Mouse (Mus musculus): Measurements from ENCODE around the gene Sbsn. TPM values are rescaled to one million over a fixed set of nuclear protein-coding genes. Genes with fewer than 3 reads are reported as not detected.

The Sbsn gene
- polyA plus RNA-seq, 2 experiments, result 0.37 TPM; not detected in 1

DNA sequence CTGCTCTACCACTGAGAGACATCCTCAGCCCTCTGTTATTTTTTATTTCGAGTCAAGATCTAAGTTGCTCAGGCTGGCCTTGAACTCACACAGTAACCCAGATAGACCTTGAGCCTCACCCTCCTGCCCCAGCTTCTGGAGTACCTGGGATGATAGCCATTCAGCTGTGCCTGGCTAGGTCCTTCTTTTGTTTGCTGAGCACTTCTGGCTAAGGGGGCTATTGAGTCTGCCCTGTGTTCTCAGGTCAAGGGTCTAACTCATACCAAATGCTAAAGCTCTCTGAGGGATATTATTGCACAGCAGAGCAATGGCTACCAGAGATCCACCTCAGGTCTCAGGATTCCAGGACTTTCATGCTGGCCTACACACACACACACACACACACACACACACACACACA, 33.9 kb downstream of the Sbsn start:
- Histone ChIP-seq H3K4me3 (ENCODE audit: insufficient read depth in 1 of 2, low read depth in 2 of 2, low read length in 2 of 2) (no peak overlapping the region), H3K4me1 (replicated peaks; ENCODE audit: control insufficient read depth in 2 of 2, insufficient read depth in 2 of 2, low read length in 1 of 2) (no peaks in the 10 kb centered on the region), H3K4me2 (ENCODE audit: low read depth) (no peak overlapping the region), H3K27ac (no peak overlapping the region), H3K9me3 (ENCODE audit: control insufficient read depth, low read length) (no peaks in the 10 kb centered on the region), H3K9ac (replicated peaks) (no peak overlapping the region), H3K27me3 (ENCODE audit: control insufficient read depth, insufficient read depth, low read length) (no peaks in the 10 kb centered on the region), H3K36me3 (replicated peaks; ENCODE audit: control insufficient read depth, insufficient read depth, low read depth) (no peaks in the 10 kb centered on the region)
- ATAC-seq (ENCODE audit: insufficient read depth) (no peak), DNase-seq (ENCODE audit: low read depth in 3 of 3, low spot score in 3 of 3) (no peak)
- TF ChIP-seq CTCF (IDR thresholded peaks at IDR 0.05; ENCODE audit: low read depth) (no peak), EP300 (IDR thresholded peaks at IDR 0.05; ENCODE audit: low read depth) (no peak)
- 44% methylated on average over 1 of the region's 1 CpGs for WGBS (ENCODE audit: insufficient replicate concordance)

DNA sequence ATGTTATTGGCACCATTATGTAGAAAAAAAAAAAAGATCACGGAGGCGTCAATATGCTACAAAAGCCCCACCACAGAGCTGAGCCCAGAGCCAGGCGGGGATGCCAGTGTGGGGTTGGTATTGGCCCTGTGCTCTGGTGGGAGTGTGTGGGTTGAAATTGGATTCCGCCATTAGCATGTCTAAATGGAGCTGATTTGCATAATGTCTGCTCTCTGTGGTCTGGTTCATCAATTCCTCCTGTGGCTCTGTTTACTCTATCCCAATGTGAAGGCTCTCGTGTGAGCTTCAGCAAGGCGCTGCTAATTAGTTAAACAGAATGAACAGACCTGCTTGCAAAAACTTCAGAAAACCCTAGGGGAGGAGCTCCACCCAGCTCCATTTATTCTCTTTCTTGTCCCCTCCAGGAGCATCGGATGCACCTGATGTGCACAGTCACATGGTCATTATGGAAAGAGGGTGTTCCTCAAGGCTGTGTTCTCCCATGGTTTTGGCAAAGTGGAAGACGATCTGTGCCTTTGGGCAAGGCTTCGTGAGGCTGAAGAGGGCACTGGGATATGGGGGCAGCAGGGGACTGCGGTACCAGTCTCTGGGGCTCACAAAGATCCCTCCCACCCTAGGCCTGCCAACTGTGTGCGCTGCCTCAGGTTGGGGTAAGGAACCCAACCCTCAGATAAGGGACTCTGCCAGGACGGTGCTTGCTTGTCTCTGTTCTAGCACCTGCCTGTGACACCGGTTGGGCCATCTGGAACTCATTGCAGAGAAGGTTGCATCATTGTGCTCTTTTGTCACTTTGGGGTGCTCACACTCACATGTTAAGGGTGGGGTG, 34.7 kb downstream of the Sbsn start:
- no peak overlapping the region for H3K9ac ChIP-seq (replicated peaks)
- H3K27me3 ChIP-seq (ENCODE audit: control insufficient read depth, insufficient read depth, low read length), result no peaks in the 10 kb centered on the region
- no peaks in the 10 kb centered on the region for H3K4me1 ChIP-seq (replicated peaks; ENCODE audit: control insufficient read depth in 2 of 2, insufficient read depth in 2 of 2, low read length in 1 of 2)
- no peak for ATAC-seq (ENCODE audit: insufficient read depth)
- H3K36me3 ChIP-seq (replicated peaks; ENCODE audit: control insufficient read depth, insufficient read depth, low read depth), result no peaks in the 10 kb centered on the region
- TF ChIP-seq EP300 (IDR thresholded peaks at IDR 0.05; ENCODE audit: low read depth) (no peak), CTCF (IDR thresholded peaks at IDR 0.05; ENCODE audit: low read depth) (no peak)
- no peak overlapping the region for H3K27ac ChIP-seq
- WGBS (ENCODE audit: insufficient replicate concordance), result 55% methylated on average over 13 of the region's 13 CpGs
- no peak for DNase-seq (ENCODE audit: low read depth in 3 of 3, low spot score in 3 of 3)
- H3K4me3 ChIP-seq (ENCODE audit: insufficient read depth in 1 of 2, low read depth in 2 of 2, low read length in 2 of 2), result no peak overlapping the region
- H3K9me3 ChIP-seq (ENCODE audit: control insufficient read depth, low read length), result no peaks in the 10 kb centered on the region
- H3K4me2 ChIP-seq (ENCODE audit: low read depth), result no peak overlapping the region

DNA sequence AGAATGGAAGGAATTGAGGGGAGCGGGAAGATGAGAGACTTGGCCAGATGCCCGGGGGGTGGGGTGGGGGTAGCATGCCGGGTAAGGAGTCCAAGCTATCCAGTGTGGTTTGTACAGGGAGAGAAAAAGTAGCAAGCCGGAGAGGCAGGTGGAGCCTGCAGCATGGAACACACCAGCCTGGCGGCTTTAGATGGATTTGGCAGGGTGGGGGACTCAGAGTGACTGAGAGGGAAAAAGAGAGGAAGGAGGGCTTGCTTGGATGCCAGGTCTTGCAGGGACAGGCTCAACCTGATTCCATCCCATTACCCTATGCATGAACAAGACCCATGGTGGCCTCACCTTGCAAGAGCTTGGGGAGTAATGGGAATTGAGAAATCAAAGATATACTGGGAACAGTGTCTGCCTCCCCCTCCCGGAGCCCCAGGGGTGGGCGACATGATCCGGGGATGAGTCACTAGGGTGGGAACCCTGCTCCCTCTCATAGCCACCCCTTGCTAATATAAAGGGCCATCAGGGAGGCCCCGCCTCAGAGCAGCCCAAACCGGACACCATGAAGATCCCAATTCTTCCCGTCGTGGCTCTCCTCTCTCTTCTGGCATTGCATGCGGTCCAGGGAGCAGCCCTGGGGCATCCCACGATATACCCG, 36.2 kb downstream of the Sbsn start, which contains the start of gene Krtdap:
Gene Krtdap, plus strand, starts transcription at position 520 of the 646 bp plus-strand sequence.
- no peak within 1 kb of the TSS for H3K9ac ChIP-seq (replicated peaks)
- H3K4me1 ChIP-seq (replicated peaks; ENCODE audit: control insufficient read depth in 2 of 2, insufficient read depth in 2 of 2, low read length in 1 of 2), result no peaks in the 10 kb centered on the region
- H3K9me3 ChIP-seq (ENCODE audit: control insufficient read depth, low read length), result no peaks in the 10 kb centered on the region
- WGBS (ENCODE audit: insufficient replicate concordance), result 45% methylated on average over 15 of the region's 15 CpGs
- no peak within 1 kb of the TSS for H3K27ac ChIP-seq
- TF ChIP-seq CTCF (IDR thresholded peaks at IDR 0.05; ENCODE audit: low read depth) (no peak), EP300 (IDR thresholded peaks at IDR 0.05; ENCODE audit: low read depth) (no peak)
- no peaks in the 10 kb centered on the region for H3K36me3 ChIP-seq (replicated peaks; ENCODE audit: control insufficient read depth, insufficient read depth, low read depth)
- DNase-seq (ENCODE audit: low read depth in 3 of 3, low spot score in 3 of 3), result no peak
- no peak within 1 kb of the TSS for H3K4me2 ChIP-seq (ENCODE audit: low read depth)
- no peak for ATAC-seq (ENCODE audit: insufficient read depth)
- no peaks in the 10 kb centered on the region for H3K27me3 ChIP-seq (ENCODE audit: control insufficient read depth, insufficient read depth, low read length)
- no peak within 1 kb of the TSS for H3K4me3 ChIP-seq (ENCODE audit: insufficient read depth in 1 of 2, low read depth in 2 of 2, low read length in 2 of 2)

- no peak for ATAC-seq (ENCODE audit: insufficient read depth)
- Histone ChIP-seq H3K27me3 (ENCODE audit: control insufficient read depth, insufficient read depth, low read length) (no peaks in the 10 kb centered on the region), H3K9me3 (ENCODE audit: control insufficient read depth, low read length) (no peaks in the 10 kb centered on the region), H3K4me3 (ENCODE audit: insufficient read depth in 1 of 2, low read depth in 2 of 2, low read length in 2 of 2) (no peak overlapping the region), H3K27ac (no peak overlapping the region), H3K4me1 (replicated peaks; ENCODE audit: control insufficient read depth in 2 of 2, insufficient read depth in 2 of 2, low read length in 1 of 2) (no peaks in the 10 kb centered on the region), H3K9ac (replicated peaks) (no peak overlapping the region), H3K4me2 (ENCODE audit: low read depth) (no peak overlapping the region), H3K36me3 (replicated peaks; ENCODE audit: control insufficient read depth, insufficient read depth, low read depth) (no peaks in the 10 kb centered on the region)
- no peak for DNase-seq (ENCODE audit: low read depth in 3 of 3, low spot score in 3 of 3)
- TF ChIP-seq CTCF (IDR thresholded peaks at IDR 0.05; ENCODE audit: low read depth) (no peak), EP300 (IDR thresholded peaks at IDR 0.05; ENCODE audit: low read depth) (no peak)
- 60% methylated on average over 10 of the region's 10 CpGs for WGBS (ENCODE audit: insufficient replicate concordance)
These were observed 38.9 kb downstream of the Sbsn start for GRCm38 (mm10) chr7:30790141-30790540.

GRCm38 (mm10) chr7:30791921-30792320, 40.6 kb downstream of the Sbsn start:
- no peak for ATAC-seq (ENCODE audit: insufficient read depth)

More at GRCm38 (mm10) chr7:30791921-30792320, 40.6 kb downstream of the Sbsn start:
- H3K4me1 ChIP-seq (replicated peaks; ENCODE audit: control insufficient read depth in 2 of 2, insufficient read depth in 2 of 2, low read length in 1 of 2), result no peaks in the 10 kb centered on the region
- 17% methylated on average over 9 of the region's 9 CpGs for WGBS (ENCODE audit: insufficient replicate concordance)
- no peaks in the 10 kb centered on the region for H3K9me3 ChIP-seq (ENCODE audit: control insufficient read depth, low read length)
- no peak overlapping the region for H3K27ac ChIP-seq
- no peaks in the 10 kb centered on the region for H3K36me3 ChIP-seq (replicated peaks; ENCODE audit: control insufficient read depth, insufficient read depth, low read depth)
- H3K27me3 ChIP-seq (ENCODE audit: control insufficient read depth, insufficient read depth, low read length), result no peaks in the 10 kb centered on the region
- TF ChIP-seq CTCF (IDR thresholded peaks at IDR 0.05; ENCODE audit: low read depth) (no peak), EP300 (IDR thresholded peaks at IDR 0.05; ENCODE audit: low read depth) (no peak)
- H3K4me3 ChIP-seq (ENCODE audit: insufficient read depth in 1 of 2, low read depth in 2 of 2, low read length in 2 of 2), result no peak overlapping the region
- H3K4me2 ChIP-seq (ENCODE audit: low read depth), result no peak overlapping the region
- DNase-seq (ENCODE audit: low read depth in 3 of 3, low spot score in 3 of 3), result no peak
- H3K9ac ChIP-seq (replicated peaks), result no peak overlapping the region

Data from liver, embryonic 14.5 days (tissue).